Mouse (Mus musculus): Measurements from ENCODE around the gene Ifi202b.
"Not testable (repeated sequence)": the region's sequence is repeated elsewhere in the genome, so short reads cannot be mapped to it uniquely, and the experiment has no call there.

The Ifi202b gene

GRCm38 (mm10) chr1:173982694-173983305 lies at the start of gene Ifi202b:
Gene Ifi202b (minus strand): TSS chr1:173982744.
- not testable (repeated sequence) for H3K4me1 ChIP-seq (replicated peaks; ENCODE audit: low read depth, low read length); H3K4me3 ChIP-seq (replicated peaks; ENCODE audit: low read length); H3K27me3 ChIP-seq (ENCODE audit: insufficient read depth, low read length); H3K36me3 ChIP-seq (ENCODE audit: insufficient read depth, low read length); H3K9me3 ChIP-seq (ENCODE audit: low read length)

GRCm38 (mm10) chr1:174031698-174032097 lies 49.2 kb upstream of the Ifi202b start, which contains the start of gene Ifi205:
Gene Ifi205 (minus strand): TSS chr1:174031810.
- Histone ChIP-seq H3K9me3 (ENCODE audit: low read length) (no peaks in the 10 kb centered on the region), H3K36me3 (ENCODE audit: insufficient read depth, low read length) (no peaks in the 10 kb centered on the region), H3K27me3 (ENCODE audit: insufficient read depth, low read length) (no peaks in the 10 kb centered on the region), H3K4me3 (replicated peaks; ENCODE audit: low read length) (no peak within 1 kb of the TSS), H3K4me1 (replicated peaks; ENCODE audit: low read depth, low read length) (no peaks in the 10 kb centered on the region)
- TF ChIP-seq POU5F1 (IDR thresholded peaks at IDR 0.05; ENCODE audit: borderline replicate concordance, low read length) (no peak), CTCF (conservative IDR thresholded peaks at IDR 0.05; ENCODE audit: low read length) (no peak), NANOG (IDR thresholded peaks at IDR 0.05; ENCODE audit: borderline replicate concordance, low read length) (no peak)

DNA sequence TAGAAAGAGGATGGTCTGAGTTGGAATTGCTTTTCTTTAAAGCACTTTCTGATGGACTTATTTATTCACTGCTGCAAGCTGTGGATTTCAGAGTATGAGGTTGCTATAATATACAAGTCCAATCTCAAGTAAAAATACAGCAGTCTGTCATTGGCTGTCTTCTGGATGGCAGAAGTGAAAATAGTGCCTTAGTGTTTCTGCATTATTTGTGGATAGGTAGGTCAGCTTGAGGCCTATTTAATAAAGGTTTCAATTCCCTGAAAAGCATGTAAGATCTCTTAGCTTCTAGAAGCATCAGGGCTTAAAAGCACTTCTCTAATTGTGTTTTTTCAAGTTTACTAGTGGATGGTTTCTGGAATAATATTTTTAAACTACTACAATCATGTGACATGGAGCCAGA lies 24.5 kb upstream of the Ifi202b start:
- H3K9me3 ChIP-seq (ENCODE audit: low read length); H3K4me3 ChIP-seq (replicated peaks; ENCODE audit: low read length); H3K27me3 ChIP-seq (ENCODE audit: insufficient read depth, low read length); H3K36me3 ChIP-seq (ENCODE audit: insufficient read depth, low read length); H3K4me1 ChIP-seq (replicated peaks; ENCODE audit: low read depth, low read length): not testable (repeated sequence)

- not testable (repeated sequence) for H3K4me3 ChIP-seq (replicated peaks; ENCODE audit: low read length); H3K36me3 ChIP-seq (ENCODE audit: insufficient read depth, low read length); H3K9me3 ChIP-seq (ENCODE audit: low read length); H3K4me1 ChIP-seq (replicated peaks; ENCODE audit: low read depth, low read length); H3K27me3 ChIP-seq (ENCODE audit: insufficient read depth, low read length)
Observed at GRCm38 (mm10) chr1:174004352-174005109, 22.0 kb upstream of the Ifi202b start.

GRCm38 (mm10) chr1:173995003-173995402 lies 12.5 kb upstream of the Ifi202b start:
- TF ChIP-seq CTCF (conservative IDR thresholded peaks at IDR 0.05; ENCODE audit: low read length), result no peak
- no peaks in the 10 kb centered on the region for H3K9me3 ChIP-seq (ENCODE audit: low read length)
- no peaks in the 10 kb centered on the region for H3K4me1 ChIP-seq (replicated peaks; ENCODE audit: low read depth, low read length)
- H3K36me3 ChIP-seq (ENCODE audit: insufficient read depth, low read length), result no peaks in the 10 kb centered on the region
- no peaks in the 10 kb centered on the region for H3K27me3 ChIP-seq (ENCODE audit: insufficient read depth, low read length)
- H3K4me3 ChIP-seq (replicated peaks; ENCODE audit: low read length), result no peak overlapping the region

DNA sequence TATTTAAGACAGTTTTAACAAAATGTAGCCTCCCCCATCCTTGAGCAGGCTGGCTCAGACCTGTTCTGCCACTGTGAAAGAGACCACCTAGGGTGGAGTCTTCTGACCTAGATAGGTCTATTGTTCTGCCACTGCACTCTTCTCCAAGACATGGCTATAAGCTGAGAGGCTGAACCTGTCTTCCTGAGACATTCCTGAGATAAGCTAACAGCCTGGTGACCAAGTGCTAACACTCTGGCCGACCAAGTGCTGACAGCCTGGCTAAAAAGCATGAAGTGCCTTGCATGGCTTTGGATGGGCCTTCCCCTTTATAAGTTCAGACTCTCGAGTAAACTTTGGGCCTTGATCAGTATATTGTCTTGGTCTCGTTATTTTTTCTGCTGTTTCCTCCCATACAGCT lies 1.5 kb downstream of the Ifi202b start:
- H3K4me3 ChIP-seq (replicated peaks; ENCODE audit: low read length); H3K9me3 ChIP-seq (ENCODE audit: low read length); H3K27me3 ChIP-seq (ENCODE audit: insufficient read depth, low read length); H3K4me1 ChIP-seq (replicated peaks; ENCODE audit: low read depth, low read length); H3K36me3 ChIP-seq (ENCODE audit: insufficient read depth, low read length): not testable (repeated sequence)

DNA sequence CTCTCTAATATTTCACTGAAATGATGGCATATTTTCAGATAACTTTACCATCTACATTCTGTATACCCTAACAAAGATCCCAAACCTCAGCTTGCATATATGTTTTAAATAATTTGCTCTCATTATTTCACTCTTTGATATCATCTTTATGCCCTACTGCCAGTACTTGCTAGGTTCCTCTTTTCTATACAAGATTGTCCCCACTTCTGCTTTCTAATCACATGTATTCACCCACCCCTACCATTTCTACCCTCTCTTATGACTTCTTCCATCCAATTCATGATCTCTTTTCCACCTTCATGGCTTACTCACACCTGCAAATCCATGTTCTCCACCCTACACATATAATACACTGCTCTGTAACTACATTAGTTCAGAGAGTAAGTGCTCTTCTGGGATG lies 4.9 kb downstream of the Ifi202b start:
- H3K36me3 ChIP-seq (ENCODE audit: insufficient read depth, low read length), result no peaks in the 10 kb centered on the region
- H3K27me3 ChIP-seq (ENCODE audit: insufficient read depth, low read length), result no peaks in the 10 kb centered on the region
- H3K9me3 ChIP-seq (ENCODE audit: low read length), result no peaks in the 10 kb centered on the region
- H3K4me3 ChIP-seq (replicated peaks; ENCODE audit: low read length), result no peak overlapping the region
- H3K4me1 ChIP-seq (replicated peaks; ENCODE audit: low read depth, low read length), result peaks cover 5% of the 10 kb centered on the region; the same call in 1 of the 2 replicates
- no peak for TF ChIP-seq CTCF (conservative IDR thresholded peaks at IDR 0.05; ENCODE audit: low read length)
- no peak for TF ChIP-seq NANOG (IDR thresholded peaks at IDR 0.05; ENCODE audit: borderline replicate concordance, low read length)
- TF ChIP-seq POU5F1 (IDR thresholded peaks at IDR 0.05; ENCODE audit: borderline replicate concordance, low read length), result no peak

GRCm38 (mm10) chr1:173973111-173973510 lies 9.4 kb downstream of the Ifi202b start:
- Histone ChIP-seq H3K4me3 (replicated peaks; ENCODE audit: low read length) (no peak overlapping the region), H3K9me3 (ENCODE audit: low read length) (no peaks in the 10 kb centered on the region), H3K4me1 (replicated peaks; ENCODE audit: low read depth, low read length) (no peaks in the 10 kb centered on the region), H3K36me3 (ENCODE audit: insufficient read depth, low read length) (no peaks in the 10 kb centered on the region), H3K27me3 (ENCODE audit: insufficient read depth, low read length) (no peaks in the 10 kb centered on the region)
- TF ChIP-seq NANOG (IDR thresholded peaks at IDR 0.05; ENCODE audit: borderline replicate concordance, low read length) (no peak), POU5F1 (IDR thresholded peaks at IDR 0.05; ENCODE audit: borderline replicate concordance, low read length) (no peak), CTCF (conservative IDR thresholded peaks at IDR 0.05; ENCODE audit: low read length) (no peak)

DNA sequence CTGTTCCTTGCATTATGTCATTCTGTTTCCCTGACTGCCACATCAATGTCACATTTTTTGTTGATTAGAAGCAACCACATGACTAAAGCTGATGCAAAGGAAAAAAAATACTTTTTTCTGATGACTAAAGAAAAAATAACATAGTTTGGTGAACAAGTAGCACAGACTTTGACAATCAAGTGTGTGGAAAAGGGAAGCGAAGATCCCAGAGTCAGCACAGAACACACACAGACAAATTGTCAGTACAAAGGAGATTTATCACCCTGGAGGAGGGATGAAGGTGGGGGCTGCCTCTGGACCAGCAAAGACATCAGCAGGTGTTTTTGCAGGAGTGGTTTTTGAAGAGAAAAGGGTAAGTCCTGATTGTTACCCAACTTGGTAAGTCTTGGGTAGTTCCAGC lies 21.1 kb downstream of the Ifi202b start:
- not testable (repeated sequence) for H3K9me3 ChIP-seq (ENCODE audit: low read length); H3K4me3 ChIP-seq (replicated peaks; ENCODE audit: low read length); H3K27me3 ChIP-seq (ENCODE audit: insufficient read depth, low read length); H3K4me1 ChIP-seq (replicated peaks; ENCODE audit: low read depth, low read length); H3K36me3 ChIP-seq (ENCODE audit: insufficient read depth, low read length)

DNA sequence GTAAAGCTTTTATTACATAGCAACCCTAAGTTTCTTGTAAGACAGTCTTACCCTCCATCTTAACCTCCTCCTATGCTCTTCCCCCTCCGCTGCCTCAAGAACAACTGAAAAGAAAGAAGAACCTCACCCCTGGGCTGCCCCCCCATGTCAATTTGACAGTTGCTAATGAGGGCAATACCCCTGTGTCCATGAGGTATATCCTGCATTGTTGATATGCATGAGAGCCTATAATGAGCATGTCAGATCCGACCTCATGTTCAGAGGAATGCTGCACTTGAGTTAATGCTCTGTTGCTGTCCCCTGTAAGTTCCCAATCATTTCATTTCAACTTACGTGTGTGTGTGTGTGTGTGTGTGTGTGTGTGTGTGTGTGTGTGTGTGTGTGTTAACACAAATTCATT lies 22.5 kb downstream of the Ifi202b start:
- not testable (repeated sequence) for H3K4me1 ChIP-seq (replicated peaks; ENCODE audit: low read depth, low read length); H3K4me3 ChIP-seq (replicated peaks; ENCODE audit: low read length); H3K27me3 ChIP-seq (ENCODE audit: insufficient read depth, low read length); H3K36me3 ChIP-seq (ENCODE audit: insufficient read depth, low read length); H3K9me3 ChIP-seq (ENCODE audit: low read length)

GRCm38 (mm10) chr1:173955839-173956527 lies 26.6 kb downstream of the Ifi202b start:
- not testable (repeated sequence) for H3K4me1 ChIP-seq (replicated peaks; ENCODE audit: low read depth, low read length); H3K4me3 ChIP-seq (replicated peaks; ENCODE audit: low read length); H3K36me3 ChIP-seq (ENCODE audit: insufficient read depth, low read length); H3K9me3 ChIP-seq (ENCODE audit: low read length); H3K27me3 ChIP-seq (ENCODE audit: insufficient read depth, low read length)

Measured in E14TG2a.4 (cell line).